Mouse (Mus musculus): Measurements from ENCODE around the gene Sypl.

DNA sequence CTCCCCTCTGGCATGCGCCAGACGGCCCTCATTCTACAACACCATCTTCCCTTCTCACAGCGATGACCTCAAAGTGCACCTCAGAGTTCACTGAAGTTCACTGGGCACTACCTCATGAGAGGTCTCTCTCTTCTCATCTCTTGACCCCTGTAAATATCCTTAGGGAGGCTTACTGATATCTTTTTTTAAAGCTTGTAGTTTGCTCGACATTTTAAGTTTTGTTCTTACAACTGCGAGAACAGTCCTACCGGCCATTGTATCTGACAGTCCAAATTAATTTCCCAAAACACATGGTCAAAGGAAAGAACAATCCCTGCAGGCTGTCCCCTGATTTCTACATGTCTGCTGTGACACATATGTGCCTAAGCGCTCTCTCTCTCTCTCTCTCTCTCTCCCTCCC lies 35.0 kb upstream of the Sypl start:
- TF ChIP-seq CTCF (IDR thresholded peaks at IDR 0.05; ENCODE audit: extremely low read depth, insufficient read depth, low read length) (no peak), POLR2A (IDR thresholded peaks at IDR 0.05; ENCODE audit: extremely low read depth, insufficient read depth, low read length) (no peak)
